Mouse (Mus musculus): ENCODE data around the gene Wtap.
"Not testable (repeated sequence)": the region's sequence is repeated elsewhere in the genome, so short reads cannot be mapped to it uniquely, and the experiment has no call there.

Wtap gene

DNA sequence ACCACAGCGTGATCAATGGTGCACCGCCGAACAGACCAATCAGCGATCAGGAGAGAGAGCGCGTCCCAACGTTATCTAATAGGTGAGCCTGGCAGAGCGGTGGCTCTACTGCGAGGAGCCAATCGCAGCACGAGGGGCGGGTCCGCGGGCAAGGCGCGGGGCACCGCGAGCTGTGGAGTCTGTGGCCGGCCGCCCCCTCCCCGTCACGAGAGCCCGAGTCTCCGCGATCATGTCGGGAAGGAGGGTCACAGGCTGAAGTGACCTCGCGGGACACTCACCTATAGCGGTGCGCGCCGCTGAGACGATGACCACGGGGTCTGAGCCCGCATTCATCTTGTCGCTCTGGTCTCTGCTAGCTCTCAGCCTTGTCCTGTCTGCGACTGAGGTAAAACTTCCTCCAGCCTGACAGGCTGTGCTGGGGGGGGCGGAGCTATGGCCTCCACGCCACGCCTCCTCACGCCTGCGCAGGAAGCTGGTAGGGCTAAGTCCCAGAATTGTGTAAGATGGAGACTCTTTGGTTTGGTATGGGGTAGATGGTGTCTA is 33.6 kb downstream of the Wtap start, which contains the start of gene Acat2:
Gene Acat2 (minus strand): TSS at position 417 of the 543 bp plus-strand sequence.
- DNase-seq: peak; percentile 96

DNA sequence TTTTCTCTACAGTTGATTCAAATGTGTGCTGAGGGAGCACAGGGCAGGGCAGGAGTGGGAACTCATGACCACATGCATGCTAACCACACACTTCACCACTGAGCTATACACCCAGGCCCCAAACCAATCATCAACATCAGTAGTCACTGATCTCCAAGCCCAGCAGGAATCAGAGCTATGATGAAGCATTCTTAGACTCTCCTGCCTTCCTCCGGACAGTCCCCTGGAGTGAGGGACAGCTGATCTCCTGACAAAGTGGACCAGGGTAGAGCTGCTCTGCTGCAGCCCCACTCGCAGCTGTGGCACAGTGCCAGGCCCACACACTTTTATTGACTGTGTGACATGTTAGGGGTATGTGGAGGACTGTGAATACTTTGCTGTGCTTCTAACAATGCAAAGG is 34.6 kb downstream of the Wtap start:
- not testable (repeated sequence) for DNase-seq

DNA sequence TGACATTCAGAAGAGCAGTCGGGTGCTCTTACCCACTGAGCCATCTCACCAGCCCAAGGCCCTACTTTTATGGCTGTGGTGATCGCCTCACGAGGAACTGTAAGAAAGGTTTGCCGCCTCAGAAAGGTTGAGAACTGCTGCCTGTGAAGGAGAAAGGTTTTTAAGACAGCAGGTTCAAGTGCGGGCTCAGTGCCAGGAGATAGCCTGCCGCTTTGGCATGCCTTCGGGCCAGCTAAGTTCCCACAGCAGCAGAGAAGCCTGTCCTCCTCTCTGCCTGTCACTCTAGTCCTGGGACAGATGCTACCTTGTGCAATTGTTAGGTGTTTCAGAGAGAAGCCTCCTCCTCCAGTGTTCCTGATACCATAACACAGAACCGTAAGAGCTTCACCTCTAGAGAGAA is 37.3 kb downstream of the Wtap start:
- DNase-seq: no peak

DNA sequence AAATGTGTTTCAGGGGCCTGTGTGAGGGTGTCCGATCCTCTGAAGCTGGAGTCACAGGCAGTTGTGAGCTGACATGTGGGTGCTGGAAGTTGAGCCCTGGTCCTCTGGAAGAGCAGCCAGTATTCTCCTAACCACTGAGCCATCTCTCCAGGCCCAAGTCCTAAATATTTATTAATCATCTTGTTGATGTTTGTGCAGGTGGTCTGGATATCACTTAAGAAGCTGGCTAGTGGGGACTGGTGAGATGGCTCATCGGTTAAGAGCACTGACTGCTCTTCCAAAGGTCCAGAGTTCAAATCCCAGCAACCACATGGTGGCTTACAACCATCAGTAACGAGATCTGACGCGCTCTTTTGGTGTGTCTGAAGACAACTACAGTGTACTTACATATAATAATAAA is 44.3 kb downstream of the Wtap start:
- no peak for DNase-seq

DNA sequence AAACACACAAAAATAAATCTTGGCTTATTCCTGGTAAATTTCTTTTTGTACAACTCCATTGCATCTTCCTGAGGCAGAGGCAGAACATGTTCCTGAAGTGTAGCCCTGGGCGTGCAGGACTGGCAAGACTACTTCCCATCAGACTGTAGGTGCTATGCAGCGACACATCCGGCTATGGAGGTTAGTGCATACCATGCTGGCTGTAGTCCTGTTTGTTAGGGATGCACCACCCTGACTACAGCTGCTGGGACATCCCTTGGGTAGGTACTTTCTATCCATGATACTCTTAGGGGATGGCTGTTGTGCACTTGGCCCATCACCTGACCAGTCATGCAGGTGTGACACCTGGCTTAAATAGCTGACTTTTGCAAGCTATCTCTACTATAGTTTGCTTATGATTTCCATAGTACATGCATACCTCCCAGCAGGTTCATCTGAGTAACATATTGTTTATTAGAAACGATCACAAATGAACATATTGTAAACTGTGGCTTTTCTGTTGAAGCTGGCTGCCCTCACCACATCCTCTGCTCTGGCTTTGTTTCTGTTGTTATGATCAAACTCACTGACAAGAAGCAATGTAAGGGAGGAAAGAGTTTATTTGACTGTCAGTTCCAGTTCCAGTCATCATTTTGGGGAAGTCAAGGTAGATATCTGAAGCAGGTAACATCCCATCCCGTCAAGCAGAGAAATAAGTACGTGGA is 51.4 kb downstream of the Wtap start:
- no peak for DNase-seq

DNA sequence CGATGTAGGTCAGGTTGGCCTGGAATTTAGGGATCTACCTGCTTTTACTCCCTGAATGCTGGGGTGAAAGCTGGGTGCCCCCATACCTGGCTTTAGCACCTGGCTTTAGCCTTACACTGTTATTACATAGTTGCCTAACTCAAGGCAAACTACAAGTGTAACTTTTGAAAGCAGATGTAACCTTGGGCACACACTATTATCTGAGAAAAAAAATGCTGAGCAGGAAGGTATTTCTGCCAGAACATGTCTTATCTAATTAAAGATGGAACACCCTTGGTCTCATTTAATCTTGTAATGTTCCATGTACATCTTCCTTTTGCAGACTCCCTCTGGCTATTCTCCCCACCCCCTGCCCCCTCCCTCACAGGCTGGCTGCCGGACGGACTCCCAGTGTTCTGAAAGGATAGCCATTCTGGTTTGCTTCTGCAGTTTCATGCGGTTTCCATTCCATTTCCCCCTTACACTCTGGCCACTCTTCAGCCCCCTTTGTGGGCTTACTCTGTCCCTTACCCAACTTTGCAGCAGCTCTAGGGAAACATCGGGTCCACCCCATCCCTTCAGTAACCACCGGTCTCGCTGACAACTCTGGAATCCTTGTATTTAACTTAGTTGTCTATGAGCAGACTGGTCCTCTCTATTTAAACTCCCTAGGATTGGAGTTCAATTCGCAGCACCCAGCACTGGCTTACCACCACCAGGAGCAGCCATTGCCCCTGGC is 52.3 kb downstream of the Wtap start:
- DNase-seq: no peak

DNA sequence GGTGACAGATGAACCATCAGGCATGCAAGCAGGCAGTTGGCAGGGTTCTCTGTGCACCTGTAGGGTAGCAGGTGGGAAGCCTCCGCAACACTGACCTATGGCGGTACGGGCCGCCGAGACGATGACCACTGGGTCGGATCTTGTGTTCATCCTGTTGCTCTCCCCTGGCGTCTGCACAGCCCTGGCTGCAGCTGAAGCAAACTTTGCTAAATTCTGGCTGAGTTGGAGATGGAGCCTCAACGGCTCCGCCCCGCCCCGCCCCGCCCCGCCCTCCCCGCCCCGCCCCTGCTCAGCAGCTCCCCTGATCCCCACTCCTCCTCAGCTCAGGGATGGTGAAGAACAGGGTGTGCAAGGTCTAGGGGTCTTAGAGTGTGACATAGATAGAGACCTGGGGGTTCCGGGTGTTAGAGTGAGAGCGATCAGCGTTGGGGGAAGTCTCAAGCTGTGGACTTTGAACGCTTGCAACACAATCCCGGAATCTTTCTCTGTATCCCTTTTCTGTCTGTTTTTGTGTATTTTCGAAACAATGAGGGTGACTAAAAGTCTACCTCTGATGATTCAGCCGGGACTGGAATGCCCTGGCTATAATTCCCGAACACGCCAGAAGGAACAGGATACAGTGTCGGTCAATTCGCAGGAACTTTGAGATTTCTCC is 53.7 kb downstream of the Wtap start, which contains the start of gene Acat3:
Gene Acat3 (minus strand): TSS at position 450 of the 655 bp plus-strand sequence.
- DNase-seq: peak; percentile 14

DNA sequence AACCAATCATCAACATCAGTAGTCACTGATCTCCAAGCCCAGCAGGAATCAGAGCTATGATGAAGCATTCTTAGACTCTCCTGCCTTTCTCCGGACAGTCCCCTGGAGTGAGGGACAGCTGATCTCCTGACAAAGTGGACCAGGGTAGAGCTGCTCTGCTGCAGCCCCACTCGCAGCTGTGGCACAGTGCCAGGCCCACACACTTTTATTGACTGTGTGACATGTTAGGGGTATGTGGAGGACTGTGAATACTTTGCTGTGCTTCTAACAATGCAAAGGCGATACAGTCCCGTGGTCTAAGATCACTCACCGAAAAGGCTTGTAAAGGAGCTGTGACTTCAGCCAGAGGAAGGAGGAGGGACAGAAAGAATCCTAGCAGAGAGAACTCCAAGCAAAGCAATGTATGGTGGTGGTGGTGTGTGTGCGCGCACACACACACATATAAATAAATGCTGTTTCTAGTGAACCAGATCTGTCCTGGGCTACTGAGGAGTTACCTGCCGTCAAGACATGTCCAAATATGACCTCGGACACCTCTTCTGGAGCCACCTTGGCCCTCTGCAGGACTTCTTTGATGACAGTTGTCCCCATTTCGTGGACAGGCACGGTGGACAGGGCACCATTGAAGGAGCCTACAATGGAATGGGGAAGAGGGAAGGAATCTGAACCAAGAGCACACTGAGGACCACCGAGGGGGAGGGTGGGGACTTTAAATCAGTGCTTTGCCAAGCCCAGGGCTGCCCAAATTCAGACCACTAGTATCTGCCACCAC is 54.4 kb downstream of the Wtap start:
- not testable (repeated sequence) for DNase-seq

DNA sequence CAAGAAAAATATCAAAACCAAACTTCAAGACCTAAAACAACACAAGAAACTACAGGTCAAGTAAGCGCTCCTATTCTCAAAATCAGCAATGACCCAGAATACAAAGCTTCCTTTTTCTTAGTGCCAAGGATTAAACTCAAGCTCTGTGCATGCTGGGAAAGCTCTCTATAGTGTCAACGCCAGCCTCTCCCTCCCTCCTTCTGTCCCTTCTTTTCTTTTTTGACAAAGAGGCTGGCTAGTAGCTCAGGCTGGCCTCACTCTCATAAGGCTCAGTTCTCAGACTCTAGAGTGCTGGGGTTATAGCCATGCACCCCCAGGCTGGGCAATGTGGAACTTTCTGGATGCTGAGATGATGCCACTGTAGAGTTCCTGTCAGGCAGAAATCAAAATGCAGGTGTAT is 55.9 kb downstream of the Wtap start:
- DNase-seq: no peak

DNA sequence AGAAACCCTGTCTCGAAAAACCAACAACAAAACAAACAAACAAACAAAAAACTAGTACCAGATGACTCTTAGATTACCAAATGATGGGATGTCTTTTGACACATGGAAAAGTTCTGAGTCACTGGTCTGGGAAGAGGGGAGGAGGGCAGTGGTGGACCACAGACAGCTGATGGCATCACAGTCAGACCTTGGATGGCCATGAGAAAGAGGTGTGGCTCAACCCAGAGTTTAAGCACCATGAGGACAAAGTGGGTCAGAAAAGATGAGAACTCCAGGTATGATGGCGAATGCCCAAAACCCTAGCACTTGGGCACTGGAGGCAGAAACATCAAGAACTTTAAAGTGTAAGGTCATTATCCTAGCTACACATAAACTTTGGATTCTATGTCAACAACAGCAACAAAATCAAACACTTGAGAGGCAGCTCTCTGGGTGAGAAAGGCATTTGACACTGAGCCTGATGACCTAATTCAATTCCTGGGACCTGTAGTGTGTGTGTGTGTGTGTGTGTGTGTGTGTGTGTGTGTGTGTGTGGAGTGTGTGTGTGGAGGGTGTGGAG is 56.5 kb downstream of the Wtap start:
- no peak for DNase-seq

DNA sequence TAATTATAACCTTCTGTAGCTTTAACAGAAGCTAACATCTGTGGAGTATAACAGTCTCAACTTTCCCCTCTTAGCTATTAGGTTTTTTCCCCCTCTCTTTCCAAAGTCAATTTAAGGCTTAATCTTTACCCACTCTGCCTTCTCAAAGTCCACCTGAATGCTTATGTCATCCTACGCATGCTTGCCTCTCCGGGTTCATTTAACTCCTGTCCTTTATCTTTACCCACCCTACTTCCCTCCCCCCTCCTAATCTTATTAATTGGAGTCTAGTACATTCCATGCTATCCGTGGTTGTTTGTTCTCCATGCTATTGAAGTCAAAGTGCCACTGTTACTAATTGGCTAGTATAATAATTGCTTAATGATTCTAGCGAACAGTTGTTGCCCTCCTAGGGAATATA is 58.2 kb downstream of the Wtap start:
- DNase-seq: no peak

DNA sequence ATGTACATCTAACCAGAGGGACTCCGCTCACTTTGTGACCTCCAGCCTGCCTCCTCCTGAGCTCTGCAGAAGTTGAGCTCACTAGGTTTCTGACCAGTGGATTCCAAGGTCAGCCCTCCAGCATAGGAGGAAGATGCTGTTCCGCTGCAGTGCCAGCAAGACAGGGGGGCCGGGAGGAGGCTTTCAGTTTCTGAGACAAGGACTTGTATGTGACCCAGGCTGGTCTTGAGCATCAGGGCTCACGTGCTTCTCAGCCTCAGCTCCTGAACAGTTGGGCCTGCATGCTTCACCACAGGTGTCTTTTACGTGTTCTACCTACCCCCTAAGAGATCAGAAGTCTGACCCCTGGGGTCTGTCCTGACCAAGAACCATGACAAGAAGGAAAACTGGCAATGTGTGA is 62.4 kb downstream of the Wtap start:
- not testable (repeated sequence) for DNase-seq

DNA sequence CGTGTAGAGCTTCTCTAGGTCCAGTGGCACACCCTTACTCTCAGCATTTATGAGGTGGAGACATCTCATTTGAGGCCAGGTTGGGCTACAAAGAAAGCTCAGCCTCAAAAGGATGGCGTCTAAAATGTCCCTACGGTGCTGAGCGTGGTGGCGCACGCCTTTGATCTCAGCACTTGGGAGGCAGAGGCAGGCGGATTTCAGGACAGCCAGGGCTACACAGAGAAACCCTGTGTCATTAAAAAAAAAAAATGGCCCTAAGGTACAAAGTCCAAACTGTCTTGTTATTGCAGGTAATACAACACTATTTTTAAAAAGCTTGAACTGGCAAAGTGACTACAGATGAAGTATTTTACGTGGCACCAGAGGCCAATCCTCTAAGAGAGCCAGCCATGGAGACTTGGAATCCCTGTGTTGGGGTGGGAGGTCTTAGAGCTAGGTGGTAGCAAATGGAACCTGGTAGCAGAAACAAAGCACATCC is 68.2 kb downstream of the Wtap start:
- no peak for DNase-seq

DNA sequence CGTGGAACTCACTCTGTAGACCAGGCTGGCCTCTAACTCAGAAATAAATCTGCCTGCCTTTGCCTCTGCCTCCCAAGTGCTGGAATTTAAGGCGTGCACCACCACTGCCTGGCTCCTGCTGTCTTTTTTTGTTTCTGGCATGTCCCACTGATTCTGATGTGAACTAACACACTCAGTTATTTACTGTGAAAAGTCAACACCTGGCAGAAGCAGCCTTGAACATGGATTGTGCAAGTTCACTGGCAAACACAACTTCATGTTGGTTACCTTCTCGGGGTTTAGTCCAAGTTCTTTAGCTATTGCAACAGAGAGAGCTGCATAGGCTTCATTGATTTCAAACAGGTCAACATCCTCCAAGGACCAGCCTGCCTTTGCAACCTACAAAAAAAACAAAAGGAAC is 69.0 kb downstream of the Wtap start:
- DNase-seq: peak; percentile 34

DNA sequence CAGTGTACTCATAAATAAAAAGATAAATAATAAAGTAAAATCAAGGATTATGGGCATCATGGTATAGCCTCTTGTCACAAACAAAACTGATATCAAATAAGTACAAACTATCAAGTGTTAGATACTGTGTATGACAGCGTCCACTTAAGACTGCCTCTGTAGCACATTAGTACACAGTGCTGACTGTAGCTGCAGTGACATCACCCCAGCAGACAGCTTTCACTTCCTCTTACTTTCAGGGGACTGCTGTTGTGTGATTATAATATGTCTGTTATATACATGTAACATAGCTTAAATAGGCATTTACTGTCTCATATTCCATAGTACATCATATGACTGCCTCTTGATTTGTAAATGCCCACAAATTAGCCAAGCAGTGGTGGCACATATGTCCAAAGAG is 72.9 kb downstream of the Wtap start:
- DNase-seq: no peak
